Mouse (Mus musculus) bone marrow macrophage, adult 2 months (primary cell): ENCODE results near the gene Synj2bp.

Experiments
- CTCF ChIP-seq: IDR thresholded peaks from 2 replicates; pipeline ENCODE4 v1.5.1; 2012; ENCODE audit warnings: low read depth, mild to moderate bottlenecking, low read length, moderate library complexity
- POLR2A ChIP-seq: IDR thresholded peaks from 2 replicates; pipeline ENCODE4 v1.6.1; 2012; ENCODE audit warnings: mild to moderate bottlenecking, low read depth, low read length, borderline replicate concordance

- no peak for TF ChIP-seq CTCF
- no peak for TF ChIP-seq POLR2A
These were observed 49.1 kb downstream of the Synj2bp start for GRCm38 (mm10) chr12:81483656-81484055.
